Mouse (Mus musculus) myocyte (in vitro differentiated cells): ENCODE results near the gene Pex10. TPM values are rescaled to one million over a fixed set of nuclear protein-coding genes. Genes with fewer than 3 reads are reported as not detected.
"Not testable (repeated sequence)": the region's sequence is repeated elsewhere in the genome, so short reads cannot be mapped to it uniquely, and the experiment has no call there.

Source experiments
- H3K27me3 ChIP-seq: one replicate; pipeline ENCODE4 v1.6.1; 2011; ENCODE audit not compliant: control insufficient read depth, insufficient read depth, insufficient read length
- H3K36me3 ChIP-seq: one replicate; pipeline ENCODE4 v1.6.1; 2011; ENCODE audit not compliant: control insufficient read depth, insufficient read depth
- H3K4me2 ChIP-seq: one replicate; pipeline ENCODE4 v1.6.1; 2011; ENCODE audit warnings: low read depth, control low read depth
- H3K4me3 ChIP-seq: one replicate; pipeline ENCODE4 v1.5.1; 2011; ENCODE audit warnings: mild to moderate bottlenecking, control low read depth, moderate library complexity
- H3K79me2 ChIP-seq: one replicate; pipeline ENCODE4 v1.6.1; 2011; ENCODE audit not compliant: control insufficient read depth, insufficient read depth
- H3ac ChIP-seq: one replicate; pipeline ENCODE4 v1.6.1; 2011; ENCODE audit not compliant: control insufficient read depth, insufficient read length
- CEBPB ChIP-seq: IDR thresholded peaks from 2 replicates; pipeline ENCODE4 v1.6.1; 2011; ENCODE audit warnings: mild to moderate bottlenecking, moderate library complexity; ENCODE audit not compliant: poor library complexity, insufficient read depth, severe bottlenecking
- E2F4 ChIP-seq: IDR thresholded peaks from one replicate; pipeline ENCODE4 v1.6.1; 2011; ENCODE audit warnings: mild to moderate bottlenecking, control low read depth, moderate library complexity; ENCODE audit not compliant: insufficient read depth
- MAX ChIP-seq: IDR thresholded peaks from one replicate; pipeline ENCODE4 v1.6.1; 2011; ENCODE audit warnings: low read depth, mild to moderate bottlenecking, control low read depth
- MYOD1 ChIP-seq, 3 experiments: IDR thresholded peaks; one replicate each; pipeline ENCODE4 v1.6.1; 2011; ENCODE audit warnings: control low read depth in 2 of 3, low read depth in 2 of 3, mild to moderate bottlenecking in 2 of 3, moderate library complexity in 1 of 3; ENCODE audit not compliant: insufficient read length in 2 of 3, control insufficient read depth in 1 of 3
- MYOG ChIP-seq, 3 experiments: IDR thresholded peaks; one replicate each; pipeline ENCODE4 v1.6.1; 2011; ENCODE audit warnings: control low read depth in 2 of 3, low read depth in 2 of 3, mild to moderate bottlenecking in 2 of 3; ENCODE audit not compliant: insufficient read length in 2 of 3, control insufficient read depth in 1 of 3, insufficient read depth in 1 of 3
- POLR2A ChIP-seq: IDR thresholded peaks from one replicate; pipeline ENCODE4 v1.6.1; 2011; ENCODE audit warnings: low read depth, mild to moderate bottlenecking, control low read depth, moderate library complexity; ENCODE audit not compliant: insufficient read length
- POLR2AphosphoS2 ChIP-seq: IDR thresholded peaks from one replicate; pipeline ENCODE4 v1.6.1; 2011; ENCODE audit warnings: low read depth, control low read depth; ENCODE audit not compliant: insufficient read length
- REST ChIP-seq: IDR thresholded peaks from one replicate; pipeline ENCODE4 v1.6.1; 2011; ENCODE audit warnings: mild to moderate bottlenecking, control low read depth, moderate library complexity; ENCODE audit not compliant: insufficient read depth, insufficient read length
- SRF ChIP-seq: IDR thresholded peaks from one replicate; pipeline ENCODE4 v1.6.1; 2011; ENCODE audit warnings: low read depth; ENCODE audit not compliant: control insufficient read depth, insufficient read length
- TCF12 ChIP-seq: IDR thresholded peaks from one replicate; pipeline ENCODE4 v1.6.1; 2011; ENCODE audit warnings: mild to moderate bottlenecking, control low read depth; ENCODE audit not compliant: poor library complexity, insufficient read depth, severe bottlenecking
- TCF3 ChIP-seq: IDR thresholded peaks from one replicate; pipeline ENCODE4 v1.6.1; 2011; ENCODE audit warnings: low read depth, control low read depth; ENCODE audit not compliant: insufficient read length
- USF1 ChIP-seq: IDR thresholded peaks from one replicate; pipeline ENCODE4 v1.6.1; 2011; ENCODE audit warnings: low read depth, mild to moderate bottlenecking, control low read depth, moderate library complexity
- polyA plus RNA-seq: library from polyadenylated mRNA; unstranded; fragments of >200 nt; fragmentation: generic; extraction: Trizol; gene quantifications from one replicate; pipeline ENCODE4 v1.2.1, GENCODE M21; 2012; ENCODE audit warnings: missing spikeins

Pex10 gene
- polyA plus RNA-seq, 1 experiment = 12.4 TPM

DNA sequence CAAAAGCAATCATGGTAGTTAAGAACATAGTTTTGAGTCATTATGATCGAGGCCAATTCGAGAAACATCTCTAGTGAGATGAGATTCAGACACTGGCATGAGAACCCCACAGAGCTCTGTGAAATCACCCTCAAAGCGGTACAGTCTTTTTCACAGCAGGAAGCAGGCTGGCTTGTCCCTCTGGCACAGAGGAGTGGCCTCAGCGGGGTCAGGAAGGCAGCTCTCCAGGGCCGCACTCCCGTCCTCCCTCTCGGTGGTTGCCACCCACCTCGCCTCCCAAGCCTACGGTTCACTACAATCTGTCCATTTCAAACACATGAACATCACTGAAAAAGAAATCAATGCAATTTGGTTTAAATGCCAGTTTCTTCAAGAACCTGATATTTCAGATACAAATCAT lies 7.6 kb downstream of the Pex10 start:
- H3K36me3 ChIP-seq = peaks cover 47% of the 10 kb centered on the region
- no peak for TF ChIP-seq POLR2AphosphoS2
- H3K27me3 ChIP-seq = no peaks in the 10 kb centered on the region
- H3K4me2 ChIP-seq = no peak overlapping the region
- H3K4me3 ChIP-seq = no peak overlapping the region
- no peak overlapping the region for H3ac ChIP-seq
- H3K79me2 ChIP-seq = peaks cover 6% of the 10 kb centered on the region

DNA sequence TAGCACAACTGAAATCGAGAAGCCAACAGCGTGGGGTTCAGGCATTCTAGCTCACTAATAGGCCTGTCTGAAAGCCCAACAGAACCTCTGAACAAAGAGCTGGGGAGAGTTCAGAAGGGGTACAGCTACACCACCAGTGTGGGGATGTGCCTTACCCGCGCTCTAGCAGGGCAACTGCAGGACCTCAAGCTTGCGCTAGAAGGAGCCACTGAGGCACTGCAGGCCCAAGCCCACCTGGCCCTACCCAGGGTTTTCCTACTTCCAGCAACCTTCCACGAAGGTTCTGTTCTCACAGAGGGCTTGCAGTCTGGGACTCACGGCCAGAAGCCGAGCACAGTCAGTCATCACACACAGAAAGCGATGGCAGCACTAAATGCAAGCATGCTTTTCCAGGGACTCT lies 8.3 kb downstream of the Pex10 start:
- TF ChIP-seq MYOG (IDR thresholded peaks at IDR 0.05; ENCODE audit: control insufficient read depth in 1 of 3, insufficient read depth in 1 of 3, insufficient read length in 2 of 3, low read depth in 2 of 3) = no peak
- TF ChIP-seq SRF = no peak
- TF ChIP-seq POLR2AphosphoS2 = peak; percentile 46
- TF ChIP-seq POLR2A = no peak
- TF ChIP-seq MAX = no peak
- no peak overlapping the region for H3K4me2 ChIP-seq
- no peak overlapping the region for H3ac ChIP-seq
- peaks cover 6% of the 10 kb centered on the region for H3K79me2 ChIP-seq
- H3K4me3 ChIP-seq = no peak overlapping the region
- no peaks in the 10 kb centered on the region for H3K27me3 ChIP-seq
- peaks cover 53% of the 10 kb centered on the region for H3K36me3 ChIP-seq

DNA sequence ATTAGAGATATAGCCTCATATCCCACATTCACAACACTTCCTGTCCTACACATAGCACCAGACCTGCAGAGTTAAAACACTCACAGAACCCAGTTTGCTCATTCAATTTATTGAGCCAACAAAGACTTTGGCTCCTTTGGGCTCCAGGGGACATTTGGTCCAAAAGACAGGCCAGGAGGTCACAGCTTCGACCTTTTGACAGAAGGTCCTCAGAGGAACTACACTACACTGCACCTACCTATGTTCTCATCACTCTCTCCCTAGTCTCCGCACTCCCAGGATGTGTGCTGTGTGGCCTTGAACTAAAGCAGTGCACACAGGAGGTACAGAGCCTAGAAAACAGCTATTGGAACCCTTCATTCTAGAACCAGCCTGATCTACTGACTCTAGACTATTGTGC lies 9.0 kb downstream of the Pex10 start:
- H3K36me3 ChIP-seq = peaks cover 60% of the 10 kb centered on the region
- no peak overlapping the region for H3K4me2 ChIP-seq
- H3K27me3 ChIP-seq = no peaks in the 10 kb centered on the region
- H3K4me3 ChIP-seq = no peak overlapping the region
- H3K79me2 ChIP-seq = peaks cover 6% of the 10 kb centered on the region
- no peak overlapping the region for H3ac ChIP-seq
- no peak for TF ChIP-seq SRF
- TF ChIP-seq MYOG (IDR thresholded peaks at IDR 0.05; ENCODE audit: control insufficient read depth in 1 of 3, insufficient read depth in 1 of 3, insufficient read length in 2 of 3, low read depth in 2 of 3) = no peak
- no peak for TF ChIP-seq MYOD1 (IDR thresholded peaks at IDR 0.05; ENCODE audit: control insufficient read depth in 1 of 3, insufficient read length in 2 of 3, low read depth in 2 of 3)
- TF ChIP-seq REST = no peak
- no peak for TF ChIP-seq POLR2AphosphoS2
- no peak for TF ChIP-seq POLR2A
- no peak for TF ChIP-seq TCF12
- no peak for TF ChIP-seq TCF3
- no peak for TF ChIP-seq CEBPB

DNA sequence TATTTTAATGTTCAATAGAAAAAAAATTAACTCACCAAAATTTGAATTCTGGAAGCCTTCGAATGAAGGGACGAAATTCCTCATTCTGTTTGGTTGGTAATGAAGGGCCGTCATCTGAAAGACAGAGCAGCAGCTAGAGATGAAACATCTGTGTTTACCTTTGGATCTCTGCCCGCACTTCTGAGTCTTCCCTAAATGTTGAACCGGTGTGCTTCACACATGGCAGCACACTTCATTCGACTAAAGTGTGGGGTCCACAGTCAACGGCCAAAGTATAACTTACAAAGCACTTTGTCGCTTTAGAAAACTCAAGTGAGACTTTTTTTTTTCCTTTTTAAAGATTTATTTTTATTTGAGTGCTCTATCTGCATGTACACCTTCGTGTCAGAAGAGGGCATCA lies 9.9 kb downstream of the Pex10 start:
- Histone ChIP-seq H3K36me3 (peaks cover 64% of the 10 kb centered on the region), H3K27me3 (no peaks in the 10 kb centered on the region), H3K4me3 (no peak overlapping the region), H3K4me2 (no peak overlapping the region), H3K79me2 (peaks cover 13% of the 10 kb centered on the region), H3ac (no peak overlapping the region)
- no peak for TF ChIP-seq POLR2A
- no peak for TF ChIP-seq E2F4
- no peak for TF ChIP-seq TCF3
- TF ChIP-seq MAX = no peak
- TF ChIP-seq SRF = no peak
- no peak for TF ChIP-seq REST
- TF ChIP-seq USF1 = no peak
- no peak for TF ChIP-seq MYOD1 (IDR thresholded peaks at IDR 0.05; ENCODE audit: control insufficient read depth in 1 of 3, insufficient read length in 2 of 3, low read depth in 2 of 3)
- no peak for TF ChIP-seq CEBPB
- no peak for TF ChIP-seq TCF12
- TF ChIP-seq MYOG (IDR thresholded peaks at IDR 0.05; ENCODE audit: control insufficient read depth in 1 of 3, insufficient read depth in 1 of 3, insufficient read length in 2 of 3, low read depth in 2 of 3) = no peak
- no peak for TF ChIP-seq POLR2AphosphoS2

DNA sequence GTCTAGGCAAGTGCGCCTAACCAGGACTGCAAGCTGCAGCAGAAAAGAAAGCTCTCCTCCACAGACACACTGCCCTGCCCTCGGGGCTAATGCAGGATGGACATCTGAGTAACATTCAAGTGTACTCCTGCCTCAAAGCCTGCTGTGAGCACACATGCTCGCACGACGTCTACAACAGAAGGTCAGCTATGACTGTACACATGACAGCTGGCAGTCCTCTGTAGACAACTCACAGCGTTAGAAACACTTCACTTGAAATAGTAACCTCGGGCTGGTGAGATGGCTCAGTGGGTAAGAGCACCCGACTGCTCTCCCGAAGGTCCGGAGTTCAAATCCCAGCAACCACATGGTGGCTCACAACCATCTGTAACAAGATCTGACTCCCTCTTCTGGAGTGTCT lies 12.0 kb downstream of the Pex10 start:
- not testable (repeated sequence) for H3ac ChIP-seq
- H3K36me3 ChIP-seq = peaks cover 64% of the 10 kb centered on the region

DNA sequence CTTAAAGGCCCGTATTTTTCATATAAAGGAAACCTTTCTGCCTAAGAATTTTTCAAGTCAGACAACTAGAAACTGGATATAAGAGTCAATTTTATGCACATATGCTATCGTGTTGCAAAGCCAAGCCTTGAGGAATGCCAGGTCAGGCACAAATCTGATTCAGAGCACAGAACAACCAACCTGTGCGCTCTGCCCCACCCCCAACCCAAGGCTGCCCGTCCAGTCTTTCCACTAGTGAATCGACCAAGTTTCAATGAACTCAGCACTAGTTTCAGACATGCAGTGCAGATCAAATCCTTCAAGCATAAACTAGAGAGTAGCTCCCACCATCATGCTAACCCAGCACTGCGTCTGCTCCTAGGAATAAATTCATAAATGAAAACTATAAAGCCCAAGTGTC lies 12.8 kb downstream of the Pex10 start:
- TF ChIP-seq CEBPB = no peak
- H3K27me3 ChIP-seq = no peaks in the 10 kb centered on the region
- peaks cover 41% of the 10 kb centered on the region for H3K79me2 ChIP-seq

More for the DNA sequence above, 12.0 kb downstream of the Pex10 start:
- H3K4me2 ChIP-seq, H3K27me3 ChIP-seq, H3K4me3 ChIP-seq: not testable (repeated sequence)
- peaks cover 33% of the 10 kb centered on the region for H3K79me2 ChIP-seq

More for the DNA sequence above, 12.8 kb downstream of the Pex10 start:
- H3ac ChIP-seq = no peak overlapping the region
- no peak overlapping the region for H3K4me2 ChIP-seq
- H3K36me3 ChIP-seq = peaks cover 61% of the 10 kb centered on the region
- H3K4me3 ChIP-seq = no peak overlapping the region
